Mouse (Mus musculus): ENCODE measurements around the gene Padi6.

Padi6 gene

DNA sequence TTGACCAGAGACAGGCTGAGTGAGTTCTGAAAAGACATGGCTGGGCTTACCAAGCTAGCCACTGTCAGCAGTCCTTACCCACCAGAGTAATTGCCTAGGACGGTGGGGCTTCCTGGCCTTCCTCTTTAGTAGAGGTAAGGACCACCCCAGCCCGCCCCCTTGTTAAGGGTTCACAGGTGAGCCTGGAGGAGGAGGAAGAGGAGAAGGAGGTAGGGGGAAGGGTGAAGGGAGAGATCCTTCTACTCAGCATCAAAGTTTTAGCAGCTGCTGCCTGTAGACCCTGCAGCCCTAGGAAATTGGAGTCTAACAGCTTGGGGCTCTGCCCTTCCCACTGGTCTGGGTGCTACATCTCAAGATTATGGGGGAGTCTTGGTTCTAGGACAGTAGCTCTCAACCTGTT, at the start of gene Padi6:
TSS of gene Padi6 (minus strand) at position 101 of the 400 bp plus-strand sequence.
- in situ Hi-C loops (cut with MboI, MseI), result loop anchor here (10.0 kb wide), 1 partner anchor 148 kb away; no protein-coding TSS in a partner anchor

DNA sequence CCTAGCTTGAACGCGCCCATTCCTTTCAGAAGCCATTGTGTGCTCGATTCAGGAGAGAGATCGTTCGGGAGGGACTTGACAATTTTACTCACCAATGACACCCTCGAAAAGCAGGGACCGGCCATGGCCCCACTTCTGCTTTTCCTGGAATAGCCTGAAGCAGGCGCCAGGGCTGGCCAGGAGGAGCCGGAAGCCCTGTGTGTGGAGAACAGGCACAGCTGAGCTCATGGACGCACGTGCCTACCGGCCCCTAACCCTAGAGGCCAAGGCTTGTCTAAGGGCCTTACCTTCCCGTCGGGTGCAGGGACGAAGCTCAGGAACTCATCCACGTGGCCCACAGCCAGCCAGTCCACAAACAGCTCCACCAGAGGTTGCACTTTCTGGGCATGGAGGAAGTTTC, 48.6 kb upstream of the Padi6 start:
- in situ Hi-C loops (cut with MboI, MseI), result no loop called here

DNA sequence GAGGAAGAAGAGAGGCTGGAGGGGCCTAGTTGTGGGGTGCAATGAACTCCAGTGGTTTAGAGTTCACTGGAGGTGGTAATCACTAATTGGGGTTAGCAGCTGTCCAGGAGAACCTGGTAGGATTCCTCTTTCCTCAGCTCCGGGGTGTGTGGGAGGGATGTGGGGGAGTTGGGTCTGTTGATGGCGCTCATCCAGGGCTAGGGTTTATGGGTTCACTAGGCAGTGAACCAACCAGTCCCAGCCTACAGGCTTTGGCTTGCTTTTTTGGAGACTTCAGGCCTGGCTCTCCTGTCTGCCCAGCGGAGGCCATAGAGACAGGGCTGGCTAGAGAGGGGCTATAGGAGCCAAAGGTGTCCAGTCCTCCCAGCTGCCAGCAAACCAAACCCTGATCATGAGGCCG, 47.5 kb upstream of the Padi6 start:
- in situ Hi-C loops (cut with MboI, MseI), result no loop called here

DNA sequence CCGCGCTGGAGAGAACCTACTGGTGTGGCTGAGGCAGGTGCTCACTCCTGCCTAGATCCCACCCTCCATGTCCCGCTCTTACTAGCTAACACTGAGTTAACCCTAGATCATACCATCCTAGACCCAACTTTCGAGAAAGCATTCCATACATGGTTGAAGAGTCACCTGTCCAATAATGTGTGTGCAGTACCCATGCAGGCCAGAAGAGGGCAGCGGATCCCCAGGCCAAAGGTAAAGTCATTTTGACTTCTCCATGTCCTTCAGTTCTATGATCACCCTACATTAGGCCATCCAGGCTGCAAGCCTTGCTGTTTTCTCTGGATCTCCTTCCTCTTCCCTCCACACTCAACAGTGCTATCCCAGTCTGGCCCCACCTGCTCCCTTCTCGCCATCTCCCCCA, 46.5 kb upstream of the Padi6 start:
- in situ Hi-C loops (cut with MboI, MseI), result no loop called here

DNA sequence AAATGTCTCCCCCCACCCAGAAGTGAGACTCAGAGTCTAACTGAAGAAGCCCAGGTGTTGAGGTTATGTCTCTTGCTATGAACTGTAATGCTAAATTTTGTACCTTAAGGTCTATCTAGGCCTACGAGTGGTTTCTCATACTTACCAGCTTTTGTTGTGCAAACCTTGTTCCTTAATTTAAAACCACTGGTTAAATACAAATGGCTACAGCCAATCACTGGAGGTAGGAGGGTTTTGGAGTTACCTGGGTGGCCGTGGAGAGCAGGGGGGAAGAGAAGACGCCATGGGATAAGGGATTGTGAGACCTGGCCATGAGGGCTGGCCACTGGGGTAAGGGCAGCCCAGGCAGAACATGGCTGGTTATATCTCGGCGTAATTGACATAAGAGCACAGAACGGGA, 45.8 kb upstream of the Padi6 start:
- in situ Hi-C loops (cut with MboI, MseI), result no loop called here

DNA sequence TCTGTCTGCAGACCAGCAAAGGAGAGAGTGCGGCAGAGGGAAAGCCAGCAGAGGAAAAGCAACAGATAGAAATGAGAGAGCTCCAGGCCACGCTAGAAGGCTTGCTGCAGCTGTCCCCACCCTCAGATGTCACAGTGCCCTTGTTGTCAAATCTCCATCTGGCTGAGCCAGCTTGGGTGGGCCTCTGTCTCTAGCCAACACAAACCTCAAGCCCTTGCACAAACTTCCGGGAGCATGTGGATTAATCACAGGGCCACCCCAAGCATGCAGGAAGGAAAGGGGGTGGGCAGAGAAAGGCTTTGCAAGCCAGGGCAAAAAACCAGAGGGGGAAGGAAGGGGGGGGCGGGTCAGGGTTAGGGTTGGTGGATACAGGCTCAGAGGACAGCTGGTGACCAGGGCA, 45.0 kb upstream of the Padi6 start:
- in situ Hi-C loops (cut with MboI, MseI), result no loop called here

DNA sequence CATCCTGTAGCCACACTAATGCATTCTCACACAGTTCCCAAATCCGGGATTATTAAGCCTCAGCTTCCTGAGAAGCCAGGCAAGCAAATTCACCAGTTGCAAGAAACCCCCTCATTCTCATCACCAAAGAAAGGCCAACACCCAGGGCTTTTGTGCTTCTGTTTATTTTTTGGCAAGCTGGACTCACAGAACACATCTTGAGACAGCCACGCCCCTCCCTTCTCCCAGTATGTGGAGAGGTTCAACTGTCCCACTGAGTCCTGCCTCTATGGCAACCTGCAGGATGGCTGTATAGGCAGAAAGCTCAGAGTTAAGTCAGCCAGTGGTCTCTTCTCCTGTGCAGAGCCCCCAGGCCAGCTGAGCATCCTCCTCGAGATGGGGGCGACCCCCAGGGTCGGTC, 42.8 kb upstream of the Padi6 start:
- in situ Hi-C loops (cut with MboI, MseI), result no loop called here

DNA sequence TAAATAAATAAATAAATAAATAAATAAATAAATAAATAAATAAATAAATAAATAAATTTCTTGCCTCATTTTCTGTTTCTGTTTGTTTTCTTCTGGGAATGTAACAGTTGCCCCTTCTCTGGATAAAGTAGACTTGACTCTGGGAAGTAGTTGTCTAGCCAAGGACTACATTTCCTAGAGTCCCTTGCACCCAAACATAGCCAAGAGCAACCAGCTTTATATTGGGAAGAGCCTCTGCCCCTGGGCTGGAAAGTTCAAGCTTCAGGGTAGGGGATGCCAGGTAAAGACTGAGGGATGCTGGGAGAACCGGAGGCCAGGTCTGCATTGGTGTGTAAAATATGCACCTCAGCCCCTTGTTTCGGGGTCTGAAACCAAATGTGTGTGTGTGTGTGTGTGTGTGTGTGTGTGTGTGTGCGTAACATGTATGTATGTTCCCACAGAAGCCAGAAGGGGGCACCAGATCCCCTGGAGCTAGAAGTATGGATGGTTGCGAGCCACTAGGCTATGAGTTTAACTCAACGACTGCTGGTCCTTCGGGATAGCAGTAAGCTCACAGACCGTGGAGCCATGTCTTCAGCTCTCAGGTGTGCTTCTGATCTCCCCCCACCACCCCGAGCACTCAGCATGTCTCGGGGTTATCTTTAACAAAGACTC, 42.0 kb upstream of the Padi6 start:
- in situ Hi-C loops (cut with MboI, MseI), result no loop called here

DNA sequence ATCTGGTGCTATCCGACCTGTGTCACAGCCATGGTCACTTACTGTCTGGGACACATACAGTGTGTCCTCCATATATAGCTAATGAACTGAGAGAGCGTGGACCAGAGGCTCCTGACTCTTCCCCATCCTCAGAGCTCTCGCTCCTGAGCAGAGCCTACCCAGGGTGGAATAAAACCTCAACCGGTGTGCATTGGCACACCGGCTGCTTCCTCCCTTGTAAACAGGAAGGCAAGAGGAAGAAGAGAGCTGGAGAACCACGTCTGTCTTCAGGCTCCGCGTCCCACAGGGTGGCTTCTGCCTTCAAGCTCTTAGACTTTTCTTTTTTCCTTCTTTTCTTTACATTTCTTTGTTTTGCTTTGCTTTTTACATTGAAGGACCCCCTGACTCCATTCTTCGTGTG, 40.4 kb upstream of the Padi6 start:
- in situ Hi-C loops (cut with MboI, MseI), result no loop called here

DNA sequence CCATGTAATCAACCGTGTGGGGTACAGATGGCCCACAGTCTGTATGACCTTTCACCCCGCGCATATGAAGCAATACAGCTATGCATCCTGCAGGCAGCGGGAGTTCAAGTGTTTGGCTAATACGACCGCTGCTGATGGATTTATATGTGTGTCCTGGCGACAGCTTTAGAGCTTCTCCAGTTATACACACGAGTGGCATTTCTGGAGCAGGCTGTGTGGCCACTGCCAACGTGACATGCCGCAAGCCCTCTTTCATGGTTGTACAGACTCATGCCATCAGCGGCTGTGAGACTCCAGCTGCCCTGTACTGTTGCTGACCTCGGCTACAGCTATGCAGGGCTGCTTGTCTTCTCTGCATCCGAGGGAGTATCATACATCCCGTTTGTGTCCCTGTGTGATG, 38.1 kb upstream of the Padi6 start:
- in situ Hi-C loops (cut with MboI, MseI), result no loop called here

DNA sequence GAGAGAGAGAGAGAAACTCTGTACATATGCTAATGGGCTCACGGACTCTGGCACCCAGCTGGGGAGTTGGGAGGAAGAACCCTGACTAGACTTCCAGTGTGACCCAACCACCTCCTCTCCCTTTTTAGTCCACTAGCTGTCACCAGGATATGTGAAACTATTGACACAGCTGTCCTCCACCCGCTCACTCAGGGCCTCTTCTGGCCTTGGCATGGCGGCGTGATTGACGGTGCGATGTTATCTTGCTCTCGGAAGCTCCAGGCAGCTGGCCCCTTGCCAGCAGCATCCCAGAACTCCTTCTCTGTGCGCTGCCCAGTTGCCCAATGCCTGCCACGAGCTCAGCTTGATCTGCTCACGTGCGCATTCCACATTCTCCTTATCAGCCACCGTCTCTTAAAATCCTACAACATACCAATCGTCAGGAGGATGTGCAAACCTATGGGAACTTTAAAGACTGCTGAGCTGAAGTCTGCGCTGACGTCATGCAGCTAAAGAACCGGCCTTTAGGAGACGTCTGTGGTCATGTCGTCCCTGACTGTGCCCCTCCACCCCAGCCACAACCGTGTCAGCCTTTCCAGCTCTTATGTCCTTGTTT, 37.5 kb upstream of the Padi6 start:
- in situ Hi-C loops (cut with MboI, MseI), result no loop called here

DNA sequence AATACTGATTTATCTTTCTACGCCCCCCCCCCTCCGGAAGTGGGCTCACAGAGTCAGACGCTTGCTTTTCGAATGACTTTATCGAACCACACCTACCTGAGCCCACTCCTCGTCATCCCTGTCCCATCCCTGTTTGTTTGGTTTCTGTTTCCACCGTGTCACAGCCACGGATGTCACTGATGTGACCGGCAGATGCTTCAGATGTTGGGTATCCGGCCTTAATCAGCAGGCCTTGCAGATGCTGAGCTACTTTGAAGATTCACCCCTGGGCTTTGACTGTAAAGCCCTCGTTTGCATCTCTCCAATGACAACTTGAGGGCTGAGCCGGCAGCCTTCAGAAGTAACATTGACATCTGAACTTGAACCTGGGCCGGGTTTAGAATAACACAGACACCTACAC, 34.2 kb upstream of the Padi6 start:
- in situ Hi-C loops (cut with MboI, MseI), result no loop called here

DNA sequence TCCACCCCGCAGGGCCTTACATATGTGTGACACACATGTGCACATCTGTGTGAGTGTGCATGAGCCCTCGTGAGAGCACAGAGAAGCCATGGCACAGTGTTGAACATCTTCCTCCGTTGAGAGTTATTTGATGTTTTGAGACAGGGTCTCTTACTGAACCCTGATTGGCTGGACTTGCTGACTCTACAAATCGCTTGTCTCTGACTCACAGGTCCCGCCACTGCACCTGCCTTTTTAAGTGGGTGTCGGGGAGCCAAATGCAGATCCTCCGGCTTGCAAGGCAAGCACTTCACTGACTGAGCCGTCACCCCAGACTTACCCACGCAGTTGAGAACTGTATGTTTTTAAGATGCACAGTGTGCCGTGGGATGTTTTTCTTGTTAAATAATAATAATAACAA, 33.4 kb upstream of the Padi6 start:
- in situ Hi-C loops (cut with MboI, MseI), result no loop called here

DNA sequence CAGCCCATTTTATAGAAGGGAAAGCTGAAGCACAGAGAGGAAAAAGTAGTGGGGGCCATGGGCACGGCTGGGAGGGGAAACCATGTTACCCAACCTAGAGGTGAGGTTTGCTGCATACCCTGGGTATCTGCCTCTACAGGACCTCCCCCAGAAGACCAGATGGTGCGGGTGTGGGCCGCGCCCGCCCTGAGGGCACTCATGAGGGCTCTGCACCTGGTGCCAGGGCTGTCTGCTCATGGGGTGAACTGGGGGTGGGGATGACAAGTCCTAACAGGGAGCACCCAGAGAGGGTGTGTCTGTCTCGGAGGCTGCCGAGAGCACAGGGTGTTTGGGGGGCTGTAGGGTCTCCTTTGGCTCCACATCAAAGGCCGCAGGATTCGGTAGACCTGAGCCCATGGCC, 32.5 kb upstream of the Padi6 start:
- in situ Hi-C loops (cut with MboI, MseI), result no loop called here

DNA sequence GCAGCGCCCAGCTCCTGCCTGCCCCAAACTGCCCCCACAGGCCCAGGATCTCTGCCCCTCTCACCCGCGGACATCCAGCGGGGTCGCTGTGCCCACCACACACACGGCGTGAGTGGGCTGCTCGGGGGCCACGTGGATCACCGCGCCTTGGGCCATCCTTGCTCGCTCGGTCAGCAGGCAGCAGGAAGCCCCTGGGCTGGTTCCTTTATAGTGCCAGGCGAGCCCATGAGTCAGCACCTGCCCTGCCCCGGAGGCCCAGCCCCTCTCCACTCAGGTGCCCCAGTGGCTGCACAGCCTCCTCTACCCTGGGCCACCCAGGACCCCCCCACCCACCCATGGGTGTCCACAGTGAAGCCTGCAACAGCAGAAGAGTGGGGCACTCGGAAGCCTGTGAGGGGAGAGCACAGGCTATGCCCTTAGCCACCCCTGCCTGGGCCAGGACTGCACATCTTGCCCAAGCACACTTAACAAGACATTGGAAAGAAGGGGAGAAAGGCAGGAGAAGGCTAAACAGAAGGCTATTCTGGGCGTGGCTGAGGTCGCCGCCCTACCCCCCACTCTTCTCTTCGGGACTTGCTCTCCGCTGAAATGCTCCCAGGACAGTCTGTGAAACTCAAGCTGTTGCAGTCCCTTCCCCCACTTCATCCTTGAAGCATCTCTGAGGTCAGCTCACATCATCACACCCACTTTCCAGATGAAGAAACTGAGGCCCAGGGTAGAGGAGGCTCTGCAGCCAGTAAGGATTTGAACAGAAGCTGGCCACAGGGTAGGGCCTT, 31.8 kb upstream of the Padi6 start, which contains the start of gene Padi4:
TSS of gene Padi4 (minus strand) at position 212 of the 776 bp plus-strand sequence.
- in situ Hi-C loops (cut with MboI, MseI), result no loop called here

DNA sequence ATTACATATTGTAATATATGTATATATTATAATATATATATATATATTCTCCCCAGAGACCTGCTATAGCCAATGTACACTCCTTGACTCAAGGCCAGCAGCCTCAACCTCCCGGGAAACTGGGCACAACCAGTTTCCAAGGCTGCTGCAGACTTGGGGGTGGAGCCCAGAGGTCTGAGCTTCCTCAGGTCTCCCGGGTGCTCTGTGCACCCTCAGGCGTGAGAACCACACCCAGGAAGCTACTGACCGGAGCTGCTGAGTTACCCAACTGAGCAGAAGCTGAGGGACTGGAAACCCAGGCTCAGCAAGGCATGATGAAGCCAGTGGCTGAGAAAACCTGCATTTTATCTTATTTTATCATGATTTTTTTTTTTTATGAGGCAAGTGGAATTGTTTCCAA, 28.6 kb upstream of the Padi6 start:
- in situ Hi-C loops (cut with MboI, MseI), result no loop called here

DNA sequence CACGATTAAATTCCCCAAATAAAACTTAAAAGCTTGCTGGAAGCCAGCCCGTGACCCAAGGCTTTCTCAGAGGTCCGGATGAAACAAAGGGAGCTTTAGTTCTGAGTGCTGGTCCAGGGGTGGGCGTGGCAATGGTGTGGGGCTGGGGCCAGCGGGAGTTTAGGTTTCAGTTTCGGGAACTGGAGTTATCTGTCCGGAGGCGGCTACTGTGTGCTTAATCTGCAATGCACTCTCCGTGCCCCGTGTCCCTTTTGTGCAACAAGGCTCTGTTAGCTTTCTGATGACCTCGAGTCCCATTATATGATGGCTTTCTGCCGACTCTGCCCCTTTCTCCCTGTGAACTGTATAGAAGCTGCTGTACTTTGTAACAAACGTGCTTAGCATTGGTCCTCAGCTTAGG, 28.0 kb upstream of the Padi6 start:
- in situ Hi-C loops (cut with MboI, MseI), result no loop called here

DNA sequence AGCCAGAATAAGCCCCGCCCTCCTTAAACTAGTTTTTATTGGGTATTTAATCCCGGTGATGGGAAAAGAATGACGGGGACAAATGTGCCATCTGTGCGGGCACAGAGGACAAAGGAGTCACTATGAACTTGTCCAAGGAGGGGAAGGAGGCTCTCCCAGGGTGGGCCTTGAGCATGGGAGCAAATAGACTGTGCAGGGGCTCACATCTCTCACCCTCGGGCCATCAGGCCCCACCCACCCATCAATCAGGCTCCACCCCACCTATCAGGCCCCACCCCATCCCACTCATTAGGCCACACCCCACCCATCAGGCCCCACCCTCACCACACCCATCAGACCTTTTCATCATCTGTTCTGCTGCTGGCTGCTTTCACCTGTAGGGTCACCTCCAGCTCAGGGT, 26.5 kb upstream of the Padi6 start:
- in situ Hi-C loops (cut with MboI, MseI), result no loop called here

DNA sequence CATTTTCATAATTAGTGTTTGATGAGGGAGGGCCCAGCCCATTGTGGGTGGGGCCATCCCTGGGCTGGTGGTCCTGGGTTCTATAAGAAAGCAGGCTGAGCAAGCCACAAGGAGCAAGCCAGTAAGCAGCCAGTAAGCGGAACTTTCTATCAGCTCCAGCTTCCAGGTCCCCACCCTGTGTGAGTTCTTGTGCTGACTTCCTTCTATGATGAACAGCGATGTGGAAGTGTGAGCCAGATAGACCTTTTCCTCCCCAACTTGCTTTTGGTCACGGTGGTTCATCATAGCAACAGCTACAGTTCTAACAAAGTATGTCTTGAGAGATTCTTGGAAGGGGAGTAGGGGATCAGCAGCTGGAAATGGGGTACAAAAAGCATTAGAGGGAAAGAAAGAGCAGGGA, 23.5 kb upstream of the Padi6 start:
- in situ Hi-C loops (cut with MboI, MseI), result no loop called here

DNA sequence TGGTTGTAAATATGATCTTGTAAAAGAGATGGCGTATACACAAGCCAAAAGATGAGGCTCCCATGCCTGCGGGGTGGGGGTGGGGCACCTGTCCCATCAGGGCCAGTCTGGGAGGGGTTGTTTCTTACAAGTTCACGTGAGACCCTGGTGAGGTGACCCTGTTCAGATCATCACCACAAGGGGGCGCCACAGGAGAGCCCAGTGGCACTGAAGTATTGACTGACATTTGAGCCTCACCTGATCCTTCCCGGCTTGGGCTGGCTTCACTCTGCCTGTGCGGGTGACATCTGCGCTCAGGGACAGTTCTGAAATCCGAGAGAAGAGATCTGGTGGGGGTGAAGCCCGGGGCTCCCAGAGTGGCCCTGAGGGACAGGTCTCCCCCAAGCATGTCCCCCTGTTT, 20.7 kb upstream of the Padi6 start:
- in situ Hi-C loops (cut with MboI, MseI), result no loop called here

DNA sequence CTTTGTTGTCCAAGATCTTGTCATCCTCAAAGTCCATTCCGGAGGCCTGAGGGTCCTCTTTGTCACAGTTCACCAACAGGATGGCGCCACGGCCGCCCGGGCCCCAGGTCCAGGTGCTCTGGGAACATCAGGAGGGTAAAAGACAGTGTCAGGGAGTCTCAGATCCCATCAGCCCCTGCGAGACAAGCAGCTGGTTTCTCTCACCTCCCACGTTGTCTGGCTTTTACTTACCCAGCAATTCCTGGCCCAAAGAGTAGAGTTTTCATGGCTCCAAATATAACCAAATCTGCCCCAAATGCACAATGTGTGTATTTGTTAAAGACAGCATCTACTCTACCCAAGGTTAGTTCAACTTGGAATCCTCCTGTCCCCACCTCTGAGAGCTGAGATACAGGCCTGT, 19.2 kb upstream of the Padi6 start:
- in situ Hi-C loops (cut with MboI, MseI), result no loop called here

DNA sequence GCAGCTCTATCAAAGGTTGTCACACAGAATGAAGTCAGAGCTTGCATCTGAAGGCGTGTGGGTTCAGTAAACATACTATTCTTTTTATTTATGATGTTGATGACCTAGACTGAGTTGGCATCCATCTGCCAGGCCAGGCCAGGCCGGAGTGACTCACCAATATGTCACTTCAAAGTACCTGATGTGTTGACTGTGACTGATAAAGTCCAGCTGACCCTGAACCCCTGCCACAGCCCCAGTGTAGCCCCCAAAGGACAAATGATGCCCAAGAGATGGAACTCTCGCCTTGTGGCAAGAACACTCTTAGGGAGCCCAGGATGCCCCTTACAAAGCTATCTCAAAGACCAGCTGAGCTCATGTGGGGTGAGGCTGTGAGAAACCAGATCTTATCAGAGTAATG, 13.4 kb upstream of the Padi6 start:
- in situ Hi-C loops (cut with MboI, MseI), result no loop called here

DNA sequence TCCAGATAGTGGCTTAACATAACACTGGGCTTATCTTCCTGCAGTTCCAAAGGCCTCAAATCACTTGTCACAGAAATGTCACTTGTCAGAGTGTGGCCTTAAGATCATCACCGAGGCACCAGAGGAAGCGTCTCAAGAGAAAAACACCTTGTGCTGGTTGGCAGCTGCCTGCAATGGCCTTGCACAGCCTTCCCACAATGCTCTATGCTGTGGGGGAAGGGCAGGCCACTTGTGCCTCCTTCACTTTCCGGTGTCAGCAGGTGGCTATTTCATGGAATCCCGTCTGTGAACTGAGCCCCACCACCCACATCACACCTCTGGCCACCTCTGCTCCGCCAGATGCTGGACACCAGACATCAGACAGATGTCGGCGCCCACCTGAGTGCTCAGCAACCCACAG, 10.9 kb upstream of the Padi6 start:
- in situ Hi-C loops (cut with MboI, MseI), result no loop called here

All from T-helper 1 cell (primary cell).